In the genomic region with DNA sequence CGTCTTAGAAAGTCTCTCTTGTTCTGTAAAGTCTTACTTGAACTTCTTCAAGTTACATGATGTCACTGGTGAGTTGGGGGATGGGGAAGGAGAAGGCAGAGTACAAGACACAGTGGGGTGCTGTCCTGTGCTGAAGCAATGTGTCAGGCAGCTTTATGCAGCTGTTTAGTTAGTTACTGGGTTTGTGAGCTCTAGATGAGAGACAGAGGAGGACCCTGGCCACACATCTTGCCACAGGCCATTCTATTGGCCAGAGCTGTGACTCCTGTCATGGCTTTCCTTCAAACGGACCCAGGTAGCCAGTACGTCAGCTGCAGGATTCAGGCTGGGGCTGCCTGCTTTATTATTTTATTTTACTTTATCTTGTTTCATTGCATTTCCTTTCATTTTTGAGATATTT, we compare ENCODE assay signal across 14 mouse cellular contexts.
"Had no signal": no experiment of that assay in that cellular context is flagged by ENCODE, and none has a peak within 500 bp of the region (broad histone marks: within the 10 kb centered on the region; RNA-seq: fewer than 3 reads in every experiment).

No protein-coding gene starts in this region.

- H3K27ac ChIP-seq: limb, embryonic 10.5 days; liver, embryonic 12.5 days; midbrain, embryonic 10.5 days; neural tube, embryonic 13.5 days had no signal

- H3K4me1 ChIP-seq: liver, embryonic 12.5 days; midbrain, embryonic 10.5 days had no signal

- H3K9ac ChIP-seq: liver, embryonic 12.5 days; neural tube, embryonic 13.5 days had no signal

- H3K9me3 ChIP-seq: limb, embryonic 10.5 days; midbrain, embryonic 10.5 days; neural tube, embryonic 13.5 days had no signal

- H3K36me3 ChIP-seq: limb, embryonic 10.5 days; liver, embryonic 12.5 days; midbrain, embryonic 10.5 days; neural tube, embryonic 13.5 days had no signal

- H3K27me3 ChIP-seq: liver, embryonic 12.5 days; neural tube, embryonic 13.5 days had no signal

- H3K4me2 ChIP-seq: liver, embryonic 12.5 days; neural tube, embryonic 13.5 days had no signal

- H3K4me3 ChIP-seq: limb, embryonic 10.5 days; liver, embryonic 12.5 days; midbrain, embryonic 10.5 days; neural tube, embryonic 13.5 days had no signal

- ATAC-seq: liver, embryonic 12.5 days; lung, postnatal 0 days; midbrain, embryonic 16.5 days had no signal

- DNase-seq: kidney, adult 11 months; kidney, adult 9 months; kidney, postnatal 14 days; lung, postnatal 36 days; retina, postnatal 1 day; right cerebral cortex, postnatal 4 days; spleen, adult 18-20 months; thymus, postnatal 36 days had no signal
